12 mouse cellular contexts compared by ENCODE assay signal in the genomic region with DNA sequence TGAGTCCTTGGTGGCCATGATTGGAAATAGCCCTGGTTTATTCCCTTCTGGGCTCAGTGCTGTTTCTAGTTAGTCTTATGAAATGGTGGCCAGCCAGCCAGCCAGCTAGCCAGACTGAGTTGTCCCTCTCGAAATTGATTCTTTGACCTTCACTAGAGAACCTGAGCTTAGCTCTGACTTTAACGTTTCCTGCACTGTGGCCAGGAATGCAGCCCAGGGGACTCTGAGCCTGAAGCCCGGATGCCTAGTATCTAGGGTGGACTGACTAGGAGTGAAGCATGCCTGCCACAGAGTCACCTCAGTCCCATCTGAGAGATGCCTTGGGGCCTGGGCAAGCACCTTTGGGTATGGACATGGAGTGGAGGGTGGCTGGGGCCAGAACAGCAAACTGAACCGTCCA. TPM values are rescaled to one million over a fixed set of nuclear protein-coding genes. Genes with fewer than 3 reads are reported as not detected.
DNase-seq lines count a peak whose midpoint lies in the region; ATAC-seq and TF ChIP-seq lines count a peak whose summit lies in the region.
"Had no signal": no experiment of that assay in that cellular context is flagged by ENCODE, and none has a peak within 500 bp of the region (broad histone marks: within the 10 kb centered on the region; RNA-seq: fewer than 3 reads in every experiment).

No protein-coding gene starts in this region.

- H3K4me3 ChIP-seq in forebrain, embryonic 12.5 days (replicated peaks), result no peak overlapping the region
- no peak overlapping the region for H3K4me3 ChIP-seq in forebrain, embryonic 14.5 days (ENCODE audit: low read depth, low read length)
- no peak overlapping the region for H3K4me3 ChIP-seq in limb, embryonic 12.5 days (replicated peaks)
- no peak overlapping the region for H3K4me3 ChIP-seq in stomach, postnatal 0 days (ENCODE audit: low read depth, low read length)

- H3K27ac ChIP-seq in forebrain, embryonic 12.5 days, result 0 out of 2 replicates have a peak overlapping the region, but pooled peaks have one; percentile 13
- H3K27ac ChIP-seq in forebrain, embryonic 14.5 days (ENCODE audit: low read depth, low read length), result no peak overlapping the region
- H3K27ac ChIP-seq in limb, embryonic 12.5 days, result peak overlapping the region; percentile 54; the same call in 1 of the 2 replicates
- no peak overlapping the region for H3K27ac ChIP-seq in stomach, postnatal 0 days (replicated peaks)

- no peak for DNase-seq in forebrain, embryonic 14.5 days (ENCODE audit: low spot score)
- peak; percentile 3 to 44 for DNase-seq in spleen, adult 18-20 months
- DNase-seq in spleen, postnatal 4 days (ENCODE audit: low spot score in 2 of 2), result no peak
- no peak for DNase-seq in stomach, postnatal 0 days (ENCODE audit: low spot score)
- no peak for DNase-seq in c-Kit-positive CD71-positive TER-119-positive erythroid progenitor cells, embryonic 14.5 days (ENCODE audit: low spot score)
- no peak for DNase-seq in urinary bladder, postnatal 4 days (ENCODE audit: low spot score in 2 of 2)
- DNase-seq: adrenal gland, postnatal 25 days; cerebellum, adult 9-10 months; kidney, adult 11 months; thymus, postnatal 25 days had no signal

- peaks cover 6% of the 10 kb centered on the region for H3K4me1 ChIP-seq in forebrain, embryonic 12.5 days
- H3K4me1 ChIP-seq in forebrain, embryonic 14.5 days (ENCODE audit: control insufficient read depth, insufficient read depth, low read length), result no peaks in the 10 kb centered on the region
- peaks cover 19% of the 10 kb centered on the region for H3K4me1 ChIP-seq in limb, embryonic 12.5 days (replicated peaks)
- 0 out of 2 replicates have a peak, but pooled peaks cover 4% of the 10 kb centered on the region for H3K4me1 ChIP-seq in stomach, postnatal 0 days (replicated peaks; ENCODE audit: control insufficient read depth, insufficient read depth)

- H3K9me3 ChIP-seq in forebrain, embryonic 12.5 days, result no peaks in the 10 kb centered on the region
- no peaks in the 10 kb centered on the region for H3K9me3 ChIP-seq in forebrain, embryonic 14.5 days (replicated peaks; ENCODE audit: control insufficient read depth, low read length)
- H3K9me3 ChIP-seq in limb, embryonic 12.5 days, result no peaks in the 10 kb centered on the region
- no peaks in the 10 kb centered on the region for H3K9me3 ChIP-seq in stomach, postnatal 0 days (ENCODE audit: control insufficient read depth, low read length)

- WGBS in forebrain, embryonic 12.5 days, result 62% methylated on average over 4 of the region's 4 CpGs
- 77% methylated on average over 4 of the region's 4 CpGs for WGBS in forebrain, embryonic 14.5 days
- 57% methylated on average over 4 of the region's 4 CpGs for WGBS in limb, embryonic 12.5 days
- WGBS in stomach, postnatal 0 days, result 64% methylated on average over 4 of the region's 4 CpGs

- TF ChIP-seq EP300 in stomach, postnatal 0 days (optimal IDR thresholded peaks at IDR 0.05), result no peak

- no peaks in the 10 kb centered on the region for H3K27me3 ChIP-seq in forebrain, embryonic 12.5 days
- no peaks in the 10 kb centered on the region for H3K27me3 ChIP-seq in forebrain, embryonic 14.5 days (replicated peaks; ENCODE audit: control insufficient read depth, insufficient read depth, low read length)
- no peaks in the 10 kb centered on the region for H3K27me3 ChIP-seq in limb, embryonic 12.5 days
- no peaks in the 10 kb centered on the region for H3K27me3 ChIP-seq in stomach, postnatal 0 days (ENCODE audit: control insufficient read depth, insufficient read depth, low read length)

- H3K9ac ChIP-seq in forebrain, embryonic 12.5 days, result no peak overlapping the region
- no peak overlapping the region for H3K9ac ChIP-seq in forebrain, embryonic 14.5 days (ENCODE audit: low read length)
- H3K9ac ChIP-seq in limb, embryonic 12.5 days (replicated peaks), result no peak overlapping the region
- H3K9ac ChIP-seq in stomach, postnatal 0 days (ENCODE audit: low read length), result no peak overlapping the region

- TF ChIP-seq CTCF in stomach, postnatal 0 days (IDR thresholded peaks at IDR 0.05; ENCODE audit: low read depth), result no peak

- no peaks in the 10 kb centered on the region for H3K36me3 ChIP-seq in forebrain, embryonic 12.5 days (replicated peaks)
- H3K36me3 ChIP-seq in forebrain, embryonic 14.5 days (ENCODE audit: control insufficient read depth, insufficient read depth, low read length), result no peaks in the 10 kb centered on the region
- no peaks in the 10 kb centered on the region for H3K36me3 ChIP-seq in limb, embryonic 12.5 days
- H3K36me3 ChIP-seq in stomach, postnatal 0 days (ENCODE audit: control insufficient read depth, insufficient read depth, low read length), result no peaks in the 10 kb centered on the region

- no peak for ATAC-seq in forebrain, embryonic 12.5 days (ENCODE audit: low FRiP score)
- no peak for ATAC-seq in forebrain, embryonic 14.5 days
- no peak for ATAC-seq in limb, embryonic 12.5 days (ENCODE audit: insufficient number of reproducible peaks, insufficient read depth, low FRiP score, low TSS enrichment, low read depth)
- ATAC-seq in stomach, postnatal 0 days (ENCODE audit: low FRiP score, low TSS enrichment), result 0 out of 2 replicates have a peak, but pooled peaks have one; percentile 1

- H3K4me2 ChIP-seq in forebrain, embryonic 12.5 days, result no peak overlapping the region
- H3K4me2 ChIP-seq in forebrain, embryonic 14.5 days (ENCODE audit: low read length), result no peak overlapping the region
- no peak overlapping the region for H3K4me2 ChIP-seq in limb, embryonic 12.5 days
- no peak overlapping the region for H3K4me2 ChIP-seq in stomach, postnatal 0 days (replicated peaks; ENCODE audit: low read depth)

RNA-seq across cellular contexts. Expression of a gene that starts 31.5 kb away (rescaled TPM):
- 2.3 and 2.4 TPM in 2 replicates for polyA plus RNA-seq in forebrain, embryonic 12.5 days (2016; fragmentation: Nextera tagmentation; extraction: Ambion mirVana)
- 0.80 and 1.1 TPM in 2 replicates for polyA plus RNA-seq in forebrain, embryonic 14.5 days (2014; fragmentation: Nextera tagmentation; extraction: Ambion mirVana)
- polyA plus RNA-seq in limb, embryonic 12.5 days (2016; fragmentation: Nextera tagmentation; extraction: Ambion mirVana), result 2.4 and 2.6 TPM in 2 replicates
- polyA plus RNA-seq in stomach, postnatal 0 days (2015; fragmentation: Nextera tagmentation; extraction: Ambion mirVana), result 1.1 and 1.6 TPM in 2 replicates

RNA-seq across cellular contexts. Expression of a gene that starts 32.7 kb away (rescaled TPM):
- 0.27 TPM in 1 of 2 replicates, not detected in the other for polyA plus RNA-seq in forebrain, embryonic 12.5 days (2016; fragmentation: Nextera tagmentation; extraction: Ambion mirVana)
- polyA plus RNA-seq in forebrain, embryonic 14.5 days (2014; fragmentation: Nextera tagmentation; extraction: Ambion mirVana), result 0.31 TPM in 1 of 2 replicates, not detected in the other
- 0.36 and 0.59 TPM in 2 replicates for polyA plus RNA-seq in limb, embryonic 12.5 days (2016; fragmentation: Nextera tagmentation; extraction: Ambion mirVana)
- polyA plus RNA-seq in stomach, postnatal 0 days (2015; fragmentation: Nextera tagmentation; extraction: Ambion mirVana), result 0.16 and 0.52 TPM in 2 replicates

Comparison
In these comparisons a context has a peak if more than half of its experiments do, and no peak if none do; other contexts are left out.
1. H3K27ac ChIP-seq: peak in forebrain, embryonic 12.5 days (single experiment) and limb, embryonic 12.5 days (single experiment); none in forebrain, embryonic 14.5 days (single experiment) and stomach, postnatal 0 days (single experiment).
2. DNase-seq: peak in spleen, adult 18-20 months (2 of 2); none in forebrain, embryonic 14.5 days (single experiment), spleen, postnatal 4 days (0 of 2), stomach, postnatal 0 days (single experiment), c-Kit-positive CD71-positive TER-119-positive erythroid progenitor cells, embryonic 14.5 days (single experiment) and urinary bladder, postnatal 4 days (0 of 2).